Mouse (Mus musculus) ES-Bruce4 (cell line): ENCODE measurements around the gene Tenm3.

Source experiments
- CTCF ChIP-seq: IDR thresholded peaks from one replicate; pipeline ENCODE4 v1.8.1; 2011; ENCODE audit warnings: low read depth, low read length
- EP300 ChIP-seq: IDR thresholded peaks from 2 replicates; pipeline ENCODE4 v1.6.1; 2011; ENCODE audit warnings: low read depth, low read length; ENCODE audit not compliant: insufficient read depth
- POLR2A ChIP-seq: IDR thresholded peaks from one replicate; pipeline ENCODE4 v1.8.1; 2011; ENCODE audit warnings: low read length; ENCODE audit not compliant: insufficient read depth

GRCm38 (mm10) chr8:48437523-48438207, 406.1 kb downstream of the Tenm3 start:
- TF ChIP-seq CTCF (no peak), EP300 (no peak), POLR2A (no peak)
